Mouse (Mus musculus) stomach, postnatal 0 days (tissue): ENCODE measurements around the gene Panx1. TPM values are rescaled to one million over a fixed set of nuclear protein-coding genes. Genes with fewer than 3 reads are reported as not detected.

ENCODE experiments used
- ATAC-seq: fragments of 200-750 bp; cut with Nextera tagmentation; 2 replicates; pipeline ENCODE4 v1.8.0; 2017; ENCODE audit not compliant: low FRiP score, low TSS enrichment
- DNase-seq: peaks from one replicate; pipeline ENCODE4 v3.0.0-alpha.2; 2016; ENCODE audit warnings: low spot score
- H3K27ac ChIP-seq: fragments of 300-500 bp; sonication (generic); replicated peaks from 2 replicates; pipeline ENCODE4 v1.5.1; 2014; ENCODE audit warnings: mild to moderate bottlenecking, control low read depth
- H3K27me3 ChIP-seq: fragments of 300-500 bp; sonication (generic); 2 replicates; pipeline ENCODE4 v1.6.1; 2014; ENCODE audit warnings: low read length; ENCODE audit not compliant: control insufficient read depth, insufficient read depth
- H3K36me3 ChIP-seq: fragments of 300-500 bp; sonication (generic); 2 replicates; pipeline ENCODE4 v1.6.1; 2014; ENCODE audit warnings: low read length, mixed read lengths; ENCODE audit not compliant: control insufficient read depth, insufficient read depth
- H3K4me1 ChIP-seq: fragments of 300-500 bp; sonication (generic); replicated peaks from 2 replicates; pipeline ENCODE4 v1.6.1; 2014; ENCODE audit warnings: antibody characterized with exemption; ENCODE audit not compliant: control insufficient read depth, insufficient read depth
- H3K4me2 ChIP-seq: fragments of 300-500 bp; sonication (generic); replicated peaks from 2 replicates; pipeline ENCODE4 v1.6.1; 2014; ENCODE audit warnings: low read depth, mild to moderate bottlenecking, control low read depth, moderate library complexity
- H3K4me3 ChIP-seq: fragments of 300-500 bp; sonication (generic); 2 replicates; pipeline ENCODE4 v1.5.1; 2014; ENCODE audit warnings: low read depth, low read length, control low read depth
- H3K9ac ChIP-seq: fragments of 300-500 bp; sonication (generic); 2 replicates; pipeline ENCODE4 v1.6.1; 2014; ENCODE audit warnings: mild to moderate bottlenecking, low read length, control low read depth, mixed read lengths
- H3K9me3 ChIP-seq: fragments of 300-500 bp; sonication (generic); 2 replicates; pipeline ENCODE4 v1.6.1; 2016; ENCODE audit warnings: low read length; ENCODE audit not compliant: control insufficient read depth
- CTCF ChIP-seq: IDR thresholded peaks from 2 replicates; pipeline ENCODE4 v1.5.1; 2016; ENCODE audit warnings: antibody characterized with exemption, low read depth, mild to moderate bottlenecking, moderate library complexity
- EP300 ChIP-seq: optimal IDR thresholded peaks from 2 replicates; pipeline ENCODE3; 2016; ENCODE audit warnings: antibody characterized with exemption
- WGBS: fragments of 180-500 bp; shearing (Covaris S2); extraction: QIAGEN DNeasy Blood & Tissue Kit; methylation state at CpG from one replicate; pipeline ENCODE4 v1.1.7; 2014; 5-methylcytosine and 5-hydroxymethylcytosine counted together
- polyA plus RNA-seq: library from polyadenylated mRNA; unstranded; fragments of >200 nt; fragmentation: Nextera tagmentation; extraction: Ambion mirVana; gene quantifications from 2 replicates; pipeline ENCODE4 v1.2.1, GENCODE M21; 2015

The Panx1 gene
- polyA plus RNA-seq, 1 experiment from 2014 or later: 27.8 TPM

DNA sequence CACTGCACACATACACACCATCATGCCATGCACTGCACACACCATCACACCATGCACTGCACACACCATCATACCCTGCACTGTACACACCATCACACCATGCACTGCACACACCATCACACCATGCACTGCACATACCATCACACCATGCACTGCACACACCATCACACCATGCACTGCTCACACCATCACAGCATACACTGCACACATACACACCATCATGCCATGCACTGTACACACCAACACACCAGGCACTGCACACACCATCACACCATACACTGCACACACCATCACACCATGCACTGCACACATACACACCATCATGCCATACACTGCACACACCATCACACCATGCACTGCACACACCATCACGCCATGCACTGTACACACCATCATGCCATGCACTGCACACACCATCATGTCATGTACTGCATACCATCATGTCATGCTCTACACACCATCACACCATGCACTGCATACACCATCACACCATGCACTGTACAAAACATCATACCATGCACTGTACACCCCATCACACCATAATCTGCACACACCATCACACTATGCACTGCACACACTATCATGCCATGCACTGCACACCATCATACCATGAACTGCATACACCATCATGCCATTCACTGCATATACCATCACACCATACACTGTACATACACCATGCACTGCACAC is 56.5 kb downstream of the Panx1 start:
- 100% methylated on average over 1 of the region's 1 CpGs for WGBS
- DNase-seq: no peak
- no peaks in the 10 kb centered on the region for H3K4me1 ChIP-seq
- no peak overlapping the region for H3K4me2 ChIP-seq
- ATAC-seq: no peak
- TF ChIP-seq CTCF (no peak), EP300 (no peak)
- no peak overlapping the region for H3K4me3 ChIP-seq
- no peak overlapping the region for H3K9ac ChIP-seq
- no peaks in the 10 kb centered on the region for H3K9me3 ChIP-seq
- H3K36me3 ChIP-seq: no peaks in the 10 kb centered on the region
- H3K27ac ChIP-seq: no peak overlapping the region
- H3K27me3 ChIP-seq: no peaks in the 10 kb centered on the region

DNA sequence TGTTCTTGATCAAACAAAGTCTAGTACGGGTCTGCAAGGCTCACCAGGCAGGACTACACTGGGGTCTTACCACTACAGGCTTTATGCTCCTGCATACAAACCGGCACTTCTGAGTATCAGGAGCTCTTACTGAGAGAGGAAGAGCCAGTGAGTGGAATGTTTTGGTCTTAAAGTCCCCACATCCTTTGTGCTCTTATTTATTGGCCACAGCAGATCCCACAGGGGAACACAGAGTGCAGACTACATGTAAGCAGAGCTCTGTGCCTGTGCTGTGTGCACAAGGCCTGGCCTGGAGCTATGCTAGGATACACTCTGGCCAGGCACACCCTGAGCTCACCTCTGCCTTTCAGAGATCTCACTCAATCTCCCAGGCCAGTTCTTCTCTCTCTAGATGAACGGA is 62.1 kb downstream of the Panx1 start:
- H3K9me3 ChIP-seq: no peaks in the 10 kb centered on the region
- no peak for DNase-seq
- no peaks in the 10 kb centered on the region for H3K36me3 ChIP-seq
- no peak overlapping the region for H3K4me2 ChIP-seq
- WGBS: 56% methylated on average over 3 of the region's 3 CpGs
- H3K9ac ChIP-seq: no peak overlapping the region
- H3K4me1 ChIP-seq: no peaks in the 10 kb centered on the region
- no peaks in the 10 kb centered on the region for H3K27me3 ChIP-seq
- H3K27ac ChIP-seq: no peak overlapping the region
- no peak overlapping the region for H3K4me3 ChIP-seq
- TF ChIP-seq CTCF (no peak), EP300 (no peak)
- no peak for ATAC-seq

DNA sequence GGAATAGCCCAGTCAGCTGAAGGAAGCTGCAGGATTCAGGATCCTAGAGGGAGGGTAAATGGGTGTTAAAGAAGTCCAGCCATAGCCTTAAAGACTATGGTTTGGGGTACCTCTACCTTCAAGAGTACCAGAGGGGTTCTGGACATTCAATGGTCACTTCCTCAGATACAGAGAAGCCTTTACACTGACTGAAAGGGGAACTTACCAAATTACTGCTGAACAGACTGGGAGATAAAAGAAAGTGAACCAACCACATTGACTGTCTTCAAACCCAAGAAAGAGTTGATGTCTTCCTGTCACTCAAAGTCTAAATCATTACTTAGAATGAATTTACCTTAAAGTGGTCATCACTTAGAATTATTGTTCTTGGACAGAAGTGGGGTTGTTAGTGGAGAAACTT is 62.6 kb downstream of the Panx1 start:
- no peak for ATAC-seq
- H3K27me3 ChIP-seq: no peaks in the 10 kb centered on the region

DNA sequence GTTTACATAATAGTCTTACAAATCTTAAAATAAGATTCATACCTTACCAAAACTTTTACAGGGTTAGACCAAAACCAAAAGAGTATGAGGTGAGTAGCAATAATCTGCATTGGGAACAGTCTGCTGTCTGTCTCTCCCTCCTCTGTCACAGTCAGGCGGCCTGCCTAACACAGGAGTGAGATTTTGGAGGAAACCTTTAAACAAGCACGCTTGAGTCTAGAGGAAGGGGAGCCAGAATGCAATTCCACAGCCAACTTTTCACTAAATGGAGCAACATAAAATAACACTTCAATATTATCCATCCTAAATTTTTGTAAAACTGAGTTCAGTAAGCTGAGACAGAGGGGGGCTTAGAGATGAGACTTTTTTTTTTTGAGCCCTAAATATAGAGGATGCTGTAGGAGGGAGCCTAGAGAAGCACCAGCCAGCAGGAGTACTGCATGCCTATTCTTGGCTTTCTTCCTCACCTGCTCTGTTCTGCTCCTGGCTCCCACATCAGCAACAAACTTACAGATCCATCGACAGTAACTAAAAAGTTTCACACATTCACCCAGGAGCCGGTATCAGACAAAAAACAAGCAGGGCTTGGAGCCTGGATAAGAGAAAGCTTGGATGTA is 63.6 kb downstream of the Panx1 start:
- ATAC-seq (no peak), DNase-seq (no peak)
- TF ChIP-seq CTCF (no peak), EP300 (no peak)
- WGBS: 77% methylated on average over 4 of the region's 4 CpGs
- H3K4me3 ChIP-seq: no peak overlapping the region
- no peaks in the 10 kb centered on the region for H3K4me1 ChIP-seq
- no peak overlapping the region for H3K27ac ChIP-seq
- H3K4me2 ChIP-seq: no peak overlapping the region
- H3K9ac ChIP-seq: no peak overlapping the region
- no peaks in the 10 kb centered on the region for H3K36me3 ChIP-seq
- H3K9me3 ChIP-seq: no peaks in the 10 kb centered on the region
- H3K27me3 ChIP-seq: no peaks in the 10 kb centered on the region

More for the DNA sequence above, 62.6 kb downstream of the Panx1 start:
- H3K9me3 ChIP-seq: no peaks in the 10 kb centered on the region
- H3K4me1 ChIP-seq: no peaks in the 10 kb centered on the region
- no peaks in the 10 kb centered on the region for H3K36me3 ChIP-seq
- no peak overlapping the region for H3K9ac ChIP-seq
- H3K4me2 ChIP-seq: no peak overlapping the region
- H3K27ac ChIP-seq: no peak overlapping the region
- DNase-seq: no peak
- H3K4me3 ChIP-seq: no peak overlapping the region
- TF ChIP-seq EP300 (no peak), CTCF (no peak)

- no peak for TF ChIP-seq CTCF
- no peak for TF ChIP-seq EP300
- Histone ChIP-seq H3K36me3 (no peaks in the 10 kb centered on the region), H3K27ac (no peak overlapping the region), H3K4me2 (no peak overlapping the region), H3K4me1 (no peaks in the 10 kb centered on the region), H3K27me3 (no peaks in the 10 kb centered on the region), H3K9me3 (no peaks in the 10 kb centered on the region), H3K4me3 (no peak overlapping the region), H3K9ac (no peak overlapping the region)
- DNase-seq: no peak
- ATAC-seq: no peak
- 69% methylated on average over 6 of the region's 6 CpGs for WGBS
Observed at GRCm38 (mm10) chr9:14974251-14975232, 70.7 kb downstream of the Panx1 start.

GRCm38 (mm10) chr9:14973762-14974161 is 71.5 kb downstream of the Panx1 start:
- H3K4me1 ChIP-seq: no peaks in the 10 kb centered on the region
- H3K27ac ChIP-seq: no peak overlapping the region
- DNase-seq: no peak
- no peak for TF ChIP-seq CTCF
- no peak overlapping the region for H3K4me3 ChIP-seq
- no peaks in the 10 kb centered on the region for H3K27me3 ChIP-seq
- H3K36me3 ChIP-seq: no peaks in the 10 kb centered on the region
- 80% methylated on average over 7 of the region's 7 CpGs for WGBS
- no peaks in the 10 kb centered on the region for H3K9me3 ChIP-seq
- H3K4me2 ChIP-seq: no peak overlapping the region
- H3K9ac ChIP-seq: no peak overlapping the region
- ATAC-seq: no peak
